Mouse (Mus musculus) kidney, postnatal 0 days (tissue): ENCODE measurements around the gene Thsd7b. TPM values are rescaled to one million over a fixed set of nuclear protein-coding genes. Genes with fewer than 3 reads are reported as not detected.

Experiments used
- ATAC-seq: fragments of 200-750 bp; cut with Nextera tagmentation; replicated peaks from 2 replicates; pipeline ENCODE4 v1.8.0; 2017; ENCODE audit warnings: low read depth, moderate number of reproducible peaks, moderate TSS enrichment, moderate library complexity; ENCODE audit not compliant: low FRiP score
- DNase-seq: peaks from one replicate; pipeline ENCODE4 v3.0.0-alpha.2; 2016; ENCODE audit warnings: low spot score
- H3K27ac ChIP-seq: fragments of 300-500 bp; sonication (generic); 2 replicates; pipeline ENCODE4 v1.5.1; 2014; ENCODE audit warnings: mild to moderate bottlenecking
- H3K27me3 ChIP-seq: fragments of 300-500 bp; sonication (generic); 2 replicates; pipeline ENCODE4 v1.6.1; 2014; ENCODE audit warnings: low read length, mixed read lengths; ENCODE audit not compliant: insufficient read depth
- H3K36me3 ChIP-seq: fragments of 300-500 bp; sonication (generic); 2 replicates; pipeline ENCODE4 v1.6.1; 2014; ENCODE audit warnings: low read length, mixed read lengths; ENCODE audit not compliant: insufficient read depth
- H3K4me1 ChIP-seq: fragments of 300-500 bp; sonication (generic); replicated peaks from 2 replicates; pipeline ENCODE4 v1.6.1; 2014; ENCODE audit warnings: antibody characterized with exemption, low read length, mixed read lengths; ENCODE audit not compliant: insufficient read depth
- H3K4me2 ChIP-seq: fragments of 300-500 bp; sonication (generic); 2 replicates; pipeline ENCODE4 v1.6.1; 2014; ENCODE audit warnings: mild to moderate bottlenecking, low read length, moderate library complexity, mixed read lengths
- H3K4me3 ChIP-seq: fragments of 300-500 bp; sonication (generic); replicated peaks from 2 replicates; pipeline ENCODE4 v1.5.1; 2014; ENCODE audit warnings: low read depth, low read length
- H3K9ac ChIP-seq: fragments of 300-500 bp; sonication (generic); 2 replicates; pipeline ENCODE4 v1.6.1; 2014; ENCODE audit warnings: low read depth, low read length
- H3K9me3 ChIP-seq: fragments of 300-500 bp; sonication (generic); replicated peaks from 2 replicates; pipeline ENCODE4 v1.6.1; 2016; ENCODE audit warnings: low read length, inconsistent platforms, mixed read lengths
- CTCF ChIP-seq: IDR thresholded peaks from 2 replicates; pipeline ENCODE4 v1.5.1; 2016; ENCODE audit warnings: antibody characterized with exemption, low read depth, mild to moderate bottlenecking, moderate library complexity
- WGBS: fragments of 180-500 bp; shearing (Covaris S2); extraction: QIAGEN DNeasy Blood & Tissue Kit; methylation state at CpG from one replicate; pipeline ENCODE4 v1.1.7; 2014; 5-methylcytosine and 5-hydroxymethylcytosine counted together
- polyA plus RNA-seq: library from polyadenylated mRNA; unstranded; fragments of >200 nt; fragmentation: Nextera tagmentation; extraction: Ambion mirVana; gene quantifications from 2 replicates; pipeline ENCODE4 v1.2.1, GENCODE M21; 2015

Gene Thsd7b
- polyA plus RNA-seq, 1 experiment from 2014 or later: 0.36 TPM

DNA sequence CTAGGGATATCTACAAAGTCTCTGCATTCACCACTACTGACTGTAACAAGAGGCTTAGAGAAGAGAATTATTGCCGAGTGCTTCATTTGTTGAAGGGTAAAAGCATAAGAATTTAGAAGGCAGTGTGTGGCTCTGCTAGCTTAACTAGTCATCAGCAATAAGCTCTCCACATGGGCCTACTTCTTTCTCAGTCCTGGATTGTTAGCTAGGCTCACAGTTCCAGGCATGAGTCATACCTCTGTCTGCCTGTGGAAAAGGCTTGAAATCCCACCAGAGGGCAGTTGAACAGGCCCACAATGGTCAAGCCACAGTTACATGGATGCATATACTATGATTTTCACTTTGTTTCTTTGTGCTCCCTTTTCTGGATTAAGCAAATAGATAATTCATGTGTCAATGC lies 138.5 kb downstream of the Thsd7b start:
- no peak for DNase-seq
- no peak for ATAC-seq
- no peak overlapping the region for H3K9ac ChIP-seq
- no peaks in the 10 kb centered on the region for H3K36me3 ChIP-seq
- H3K4me3 ChIP-seq: no peak overlapping the region
- WGBS: 84% methylated on average over 1 of the region's 1 CpGs
- H3K4me1 ChIP-seq: no peaks in the 10 kb centered on the region
- no peak for TF ChIP-seq CTCF
- H3K27me3 ChIP-seq: no peaks in the 10 kb centered on the region
- H3K9me3 ChIP-seq: no peaks in the 10 kb centered on the region
- no peak overlapping the region for H3K27ac ChIP-seq
- no peak overlapping the region for H3K4me2 ChIP-seq

DNA sequence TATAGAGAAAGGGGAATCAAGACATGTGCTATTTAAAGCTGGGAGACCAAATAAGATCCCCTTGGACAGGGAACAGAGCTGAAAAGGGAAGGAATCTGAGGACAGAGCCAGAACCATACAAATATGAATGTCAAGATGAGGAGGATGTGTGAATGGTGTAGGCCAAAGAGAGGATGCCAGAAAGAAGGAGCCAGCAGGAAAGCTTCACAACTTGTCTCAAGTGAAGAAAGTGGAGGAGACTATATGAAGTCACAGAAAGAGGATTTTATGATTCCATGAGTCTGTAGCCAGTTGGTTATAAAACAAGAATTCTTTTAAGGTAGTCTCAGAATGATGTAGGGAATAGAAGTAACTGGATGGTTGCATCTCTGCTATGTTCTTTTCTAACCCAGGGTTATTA lies 148.5 kb downstream of the Thsd7b start:
- no peak for TF ChIP-seq CTCF
- ATAC-seq: no peak
- DNase-seq: no peak
- Histone ChIP-seq H3K4me1 (no peaks in the 10 kb centered on the region), H3K9ac (no peak overlapping the region), H3K4me3 (no peak overlapping the region), H3K4me2 (no peak overlapping the region), H3K27me3 (no peaks in the 10 kb centered on the region), H3K36me3 (no peaks in the 10 kb centered on the region), H3K9me3 (no peaks in the 10 kb centered on the region), H3K27ac (no peak overlapping the region)

GRCm38 (mm10) chr1:129464414-129464813 lies 191.3 kb downstream of the Thsd7b start:
- TF ChIP-seq CTCF: no peak
- H3K9ac ChIP-seq: no peak overlapping the region
- DNase-seq (no peak), ATAC-seq (no peak)
- H3K4me1 ChIP-seq: no peaks in the 10 kb centered on the region
- H3K9me3 ChIP-seq: no peaks in the 10 kb centered on the region
- no peak overlapping the region for H3K27ac ChIP-seq
- H3K36me3 ChIP-seq: no peaks in the 10 kb centered on the region
- no peak overlapping the region for H3K4me3 ChIP-seq
- no peaks in the 10 kb centered on the region for H3K27me3 ChIP-seq
- no peak overlapping the region for H3K4me2 ChIP-seq
- WGBS: 84% methylated on average over 2 of the region's 2 CpGs

DNA sequence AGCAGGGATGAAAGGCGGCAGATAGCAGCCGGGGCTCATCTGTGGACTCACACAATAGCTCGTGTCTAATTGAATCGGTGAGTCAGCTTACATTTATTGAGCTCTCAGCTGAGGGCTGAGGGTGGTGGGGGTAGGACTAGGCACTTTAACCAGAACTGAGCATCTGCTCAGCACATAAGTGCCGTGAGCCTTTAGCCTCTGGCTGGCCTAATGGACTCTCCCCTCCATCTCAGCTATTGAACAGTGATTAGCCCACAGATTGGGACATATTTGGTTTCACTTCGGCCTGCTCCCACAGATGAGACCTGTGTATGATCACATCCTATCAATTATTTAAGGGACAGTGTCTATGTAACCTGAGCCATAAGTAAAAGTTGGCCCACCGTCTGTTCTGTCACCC lies 200.4 kb downstream of the Thsd7b start:
- no peaks in the 10 kb centered on the region for H3K9me3 ChIP-seq
- H3K4me2 ChIP-seq: no peak overlapping the region
- WGBS: 55% methylated on average over 7 of the region's 7 CpGs
- no peaks in the 10 kb centered on the region for H3K4me1 ChIP-seq
- ATAC-seq: no peak
- H3K4me3 ChIP-seq: no peak overlapping the region
- no peaks in the 10 kb centered on the region for H3K27me3 ChIP-seq
- H3K9ac ChIP-seq: no peak overlapping the region
- no peak overlapping the region for H3K27ac ChIP-seq
- no peaks in the 10 kb centered on the region for H3K36me3 ChIP-seq
- no peak for DNase-seq
- no peak for TF ChIP-seq CTCF

GRCm38 (mm10) chr1:129484266-129485031 lies 211.3 kb downstream of the Thsd7b start:
- Histone ChIP-seq H3K36me3 (no peaks in the 10 kb centered on the region), H3K9me3 (no peaks in the 10 kb centered on the region), H3K27me3 (no peaks in the 10 kb centered on the region), H3K9ac (no peak overlapping the region), H3K27ac (no peak overlapping the region), H3K4me1 (no peaks in the 10 kb centered on the region), H3K4me2 (no peak overlapping the region), H3K4me3 (no peak overlapping the region)
- no peak for DNase-seq
- WGBS: 75% methylated on average over 5 of the region's 5 CpGs
- TF ChIP-seq CTCF: no peak
- no peak for ATAC-seq

GRCm38 (mm10) chr1:129491136-129491535 lies 218.0 kb downstream of the Thsd7b start:
- ATAC-seq (no peak), DNase-seq (peak; percentile 16)
- Histone ChIP-seq H3K4me1 (no peaks in the 10 kb centered on the region), H3K9ac (no peak overlapping the region), H3K27ac (no peak overlapping the region), H3K27me3 (no peaks in the 10 kb centered on the region), H3K4me2 (no peak overlapping the region), H3K4me3 (no peak overlapping the region), H3K36me3 (no peaks in the 10 kb centered on the region), H3K9me3 (no peaks in the 10 kb centered on the region)
- TF ChIP-seq CTCF: peak; percentile 71
- 84% methylated on average over 3 of the region's 3 CpGs for WGBS

GRCm38 (mm10) chr1:129493929-129494328 lies 220.8 kb downstream of the Thsd7b start:
- Histone ChIP-seq H3K4me2 (no peak overlapping the region), H3K4me3 (no peak overlapping the region), H3K9ac (no peak overlapping the region), H3K27me3 (no peaks in the 10 kb centered on the region), H3K4me1 (no peaks in the 10 kb centered on the region), H3K27ac (no peak overlapping the region), H3K36me3 (no peaks in the 10 kb centered on the region), H3K9me3 (no peaks in the 10 kb centered on the region)
- ATAC-seq (no peak), DNase-seq (no peak)
- no peak for TF ChIP-seq CTCF
- WGBS: 85% methylated on average over 1 of the region's 1 CpGs
